Mouse (Mus musculus) liver, postnatal 0 days (tissue): Measurements from ENCODE around the gene Casc1.
"Not testable (repeated sequence)": the region's sequence is repeated elsewhere in the genome, so short reads cannot be mapped to it uniquely, and the experiment has no call there.

ENCODE experiments used
- CTCF ChIP-seq: sonication (generic); IDR thresholded peaks from 2 replicates; pipeline ENCODE4 v1.5.1; 2016; ENCODE audit warnings: antibody characterized with exemption, low read depth
- EP300 ChIP-seq: IDR thresholded peaks from 2 replicates; pipeline ENCODE4 v1.6.1; 2016; ENCODE audit warnings: antibody characterized with exemption, low read depth, mild to moderate bottlenecking

DNA sequence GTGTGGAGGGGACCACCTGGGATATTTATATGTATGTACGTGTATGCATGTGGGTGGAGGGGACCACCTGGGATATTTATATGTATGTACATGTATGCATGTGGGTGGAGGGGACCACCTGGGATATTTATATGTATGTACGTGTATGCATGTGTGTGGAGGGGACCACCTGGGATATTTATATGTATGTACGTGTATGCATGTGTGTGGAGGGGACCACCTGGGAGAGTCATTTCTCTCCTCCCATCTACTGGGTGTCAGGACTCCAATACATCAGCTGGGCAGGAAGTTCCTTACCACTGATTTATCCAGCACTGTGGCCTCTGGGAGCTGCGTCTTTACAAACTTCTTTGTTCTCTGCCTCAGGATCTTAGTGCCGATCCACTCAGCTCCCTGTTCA, 77.8 kb downstream of the Casc1 start:
- not testable (repeated sequence) for TF ChIP-seq EP300, CTCF
